ENCODE assay signal across 9 mouse cellular contexts in the genomic region with DNA sequence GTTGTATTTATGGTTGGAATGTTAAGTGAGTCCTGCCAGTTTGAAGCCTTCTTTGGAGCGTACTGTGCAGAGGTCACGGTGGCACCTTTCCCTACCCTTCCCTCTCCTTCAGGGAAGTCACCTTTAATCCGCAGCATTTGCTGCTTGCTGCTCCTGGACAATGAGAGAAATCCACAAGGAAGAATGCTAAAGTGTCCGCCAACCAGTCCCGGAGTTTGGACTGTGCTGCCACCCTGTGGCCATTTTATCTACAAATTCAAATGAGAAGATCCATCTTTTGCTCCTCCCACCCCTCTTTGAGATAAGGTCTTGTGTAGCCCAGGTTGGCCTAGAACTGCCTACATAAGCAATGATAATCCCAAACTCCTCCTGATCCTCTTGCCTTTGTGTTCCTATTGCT. TPM values are rescaled to one million over a fixed set of nuclear protein-coding genes. Genes with fewer than 3 reads are reported as not detected.
DNase-seq lines count a peak whose midpoint lies in the region; ATAC-seq and TF ChIP-seq lines count a peak whose summit lies in the region.
"Had no signal": no experiment of that assay in that cellular context is flagged by ENCODE, and none has a peak within 500 bp of the region (broad histone marks: within the 10 kb centered on the region; RNA-seq: fewer than 3 reads in every experiment).

No protein-coding gene starts in this region.

- no peak for ATAC-seq in liver, embryonic 12.5 days
- peak; percentile 34; the same call in 1 of the 2 replicates for ATAC-seq in midbrain, postnatal 0 days (ENCODE audit: low FRiP score)

- peak; percentile 79 for TF ChIP-seq CTCF in kidney, adult 2 months (conservative IDR thresholded peaks at IDR 0.05; ENCODE audit: insufficient read depth, insufficient read length, low read depth, low read length)
- TF ChIP-seq CTCF in midbrain, postnatal 0 days (IDR thresholded peaks at IDR 0.05), result peak; percentile 90

- peak; percentile 65 for DNase-seq in liver
- peak; percentile 81 for DNase-seq in embryo, embryonic 9.5 days (ENCODE audit: extremely low spot score)
- peak; percentile 81 to 94 for DNase-seq in heart, adult 18-20 months
- DNase-seq in kidney, adult 2 months, result peak; percentile 90
- DNase-seq in left cerebral cortex, postnatal 4 days, result peak; percentile 88
- peak; percentile 88 for DNase-seq in midbrain, postnatal 0 days (ENCODE audit: low spot score)
- peak; percentile 39 to 80 for DNase-seq in spleen, postnatal 10 days (ENCODE audit: low spot score in 2 of 2)

- H3K27ac ChIP-seq in liver, embryonic 12.5 days, result no peak overlapping the region
- no peak overlapping the region for H3K27ac ChIP-seq in kidney, adult 2 months (ENCODE audit: insufficient read depth, low read depth, low read length)
- no peak overlapping the region for H3K27ac ChIP-seq in midbrain, postnatal 0 days (ENCODE audit: low read depth, low read length)

- no peak overlapping the region for H3K4me2 ChIP-seq in liver, embryonic 12.5 days
- H3K4me2 ChIP-seq in midbrain, postnatal 0 days (ENCODE audit: low read depth, low read length, poor library complexity, severe bottlenecking), result no peak overlapping the region

- no peak overlapping the region for H3K4me3 ChIP-seq in liver, embryonic 12.5 days
- no peak overlapping the region for H3K4me3 ChIP-seq in kidney, adult 2 months (ENCODE audit: insufficient read depth, low read depth, low read length)
- no peak overlapping the region for H3K4me3 ChIP-seq in midbrain, postnatal 0 days (ENCODE audit: low read depth, low read length)
- H3K4me3 ChIP-seq: myocyte had no signal

- 14% methylated on average over 5 of the region's 5 CpGs for WGBS in liver, embryonic 12.5 days (ENCODE audit: insufficient replicate concordance)
- 4% methylated on average over 5 of the region's 5 CpGs for WGBS in kidney, adult 2 months
- 1% methylated on average over 5 of the region's 5 CpGs for WGBS in midbrain, postnatal 0 days

- H3K36me3 ChIP-seq in liver, embryonic 12.5 days, result no peaks in the 10 kb centered on the region
- no peaks in the 10 kb centered on the region for H3K36me3 ChIP-seq in kidney, adult 2 months (ENCODE audit: control insufficient read depth, insufficient read depth, low read length)
- H3K36me3 ChIP-seq in midbrain, postnatal 0 days (ENCODE audit: insufficient read depth, low read length), result no peaks in the 10 kb centered on the region

- H3K27me3 ChIP-seq in liver, embryonic 12.5 days (replicated peaks), result no peaks in the 10 kb centered on the region
- H3K27me3 ChIP-seq in kidney, adult 2 months (replicated peaks; ENCODE audit: control insufficient read depth, insufficient read depth, low read length), result no peaks in the 10 kb centered on the region
- no peaks in the 10 kb centered on the region for H3K27me3 ChIP-seq in midbrain, postnatal 0 days (ENCODE audit: insufficient read depth, low read length)

- no peak for TF ChIP-seq POLR2A in kidney, adult 2 months (IDR thresholded peaks at IDR 0.05; ENCODE audit: low read depth, low read length)

- H3K9me3 ChIP-seq in liver, embryonic 12.5 days (replicated peaks), result no peaks in the 10 kb centered on the region
- H3K9me3 ChIP-seq in midbrain, postnatal 0 days (ENCODE audit: low read length), result no peaks in the 10 kb centered on the region

- no peaks in the 10 kb centered on the region for H3K4me1 ChIP-seq in liver, embryonic 12.5 days
- H3K4me1 ChIP-seq in kidney, adult 2 months (ENCODE audit: control insufficient read depth, insufficient read depth, low read length), result no peaks in the 10 kb centered on the region
- H3K4me1 ChIP-seq in midbrain, postnatal 0 days (ENCODE audit: insufficient read depth, low read length), result no peaks in the 10 kb centered on the region

- H3K9ac ChIP-seq in liver, embryonic 12.5 days, result no peak overlapping the region
- no peak overlapping the region for H3K9ac ChIP-seq in midbrain, postnatal 0 days (replicated peaks; ENCODE audit: low read length, poor library complexity, severe bottlenecking)

- intact Hi-C loops in left cerebral cortex, postnatal 4 days (cut with DNase I), result loop anchor here (2.0 kb wide), 1 partner anchor 222 kb away; no protein-coding TSS in a partner anchor

RNA-seq across cellular contexts. Expression of gene Apobec4, which starts 3.9 kb away (rescaled TPM):
- polyA plus RNA-seq in liver, embryonic 12.5 days (2016; fragmentation: Nextera tagmentation; extraction: Ambion mirVana), result not detected in 2 replicates
- not detected for total RNA-seq in heart, adult 18-20 months (2021)
- not detected in 2 replicates for polyA plus RNA-seq in kidney, adult 2 months (2012; rRNA removed)
- not detected for total RNA-seq in left cerebral cortex, postnatal 4 days (2021)
- total RNA-seq in midbrain, postnatal 0 days (2014; rRNA removed), result not detected in 2 replicates
- polyA plus RNA-seq in midbrain, postnatal 0 days (2015; fragmentation: Nextera tagmentation; extraction: Ambion mirVana), result not detected in 2 replicates
- polyA plus RNA-seq: myocyte had no signal

RNA-seq across cellular contexts. Expression of gene Rgl1, which starts 19.7 kb away (rescaled TPM):
- polyA plus RNA-seq in liver, embryonic 12.5 days (2016; fragmentation: Nextera tagmentation; extraction: Ambion mirVana), result 12.5 and 15.6 TPM in 2 replicates
- 10 to 100 TPM; 23.5 to 25.8 TPM for total RNA-seq in heart, adult 18-20 months (2021)
- polyA plus RNA-seq in kidney, adult 2 months (2012; rRNA removed), result 68.4 and 73.2 TPM in 2 replicates
- 10 to 100 TPM; 45.6 to 55.2 TPM for total RNA-seq in left cerebral cortex, postnatal 4 days (2021)
- total RNA-seq in midbrain, postnatal 0 days (2014; rRNA removed), result 14.3 and 16.9 TPM in 2 replicates
- 13.8 and 16.2 TPM in 2 replicates for polyA plus RNA-seq in midbrain, postnatal 0 days (2015; fragmentation: Nextera tagmentation; extraction: Ambion mirVana)

RNA-seq across cellular contexts. Expression of gene Arpc5, which starts 19.9 kb away (rescaled TPM):
- polyA plus RNA-seq in liver, embryonic 12.5 days (2016; fragmentation: Nextera tagmentation; extraction: Ambion mirVana), result 188 and 197 TPM in 2 replicates
- 10 to 100 TPM; 26.2 to 29.7 TPM for total RNA-seq in heart, adult 18-20 months (2021)
- 67.4 and 67.5 TPM in 2 replicates for polyA plus RNA-seq in kidney, adult 2 months (2012; rRNA removed)
- 100 to 1,000 TPM; 244 to 271 TPM for total RNA-seq in left cerebral cortex, postnatal 4 days (2021)
- total RNA-seq in midbrain, postnatal 0 days (2014; rRNA removed), result 168 and 207 TPM in 2 replicates
- polyA plus RNA-seq in midbrain, postnatal 0 days (2015; fragmentation: Nextera tagmentation; extraction: Ambion mirVana), result 384 and 410 TPM in 2 replicates

RNA-seq across cellular contexts. Expression of gene Ncf2, which starts 53.6 kb away (rescaled TPM):
- 9.5 and 11.1 TPM in 2 replicates for polyA plus RNA-seq in liver, embryonic 12.5 days (2016; fragmentation: Nextera tagmentation; extraction: Ambion mirVana)
- total RNA-seq in heart, adult 18-20 months (2021), result 1 to 10 TPM; 3.4 to 5.6 TPM
- 2.6 and 4.2 TPM in 2 replicates for polyA plus RNA-seq in kidney, adult 2 months (2012; rRNA removed)
- 1 to 10 TPM; 1.9 to 2.2 TPM for total RNA-seq in left cerebral cortex, postnatal 4 days (2021)
- total RNA-seq in midbrain, postnatal 0 days (2014; rRNA removed), result 1.2 and 1.6 TPM in 2 replicates
- polyA plus RNA-seq in midbrain, postnatal 0 days (2015; fragmentation: Nextera tagmentation; extraction: Ambion mirVana), result 1.8 and 1.9 TPM in 2 replicates
